ENCODE assay signal across 8 mouse cellular contexts in the genomic region with DNA sequence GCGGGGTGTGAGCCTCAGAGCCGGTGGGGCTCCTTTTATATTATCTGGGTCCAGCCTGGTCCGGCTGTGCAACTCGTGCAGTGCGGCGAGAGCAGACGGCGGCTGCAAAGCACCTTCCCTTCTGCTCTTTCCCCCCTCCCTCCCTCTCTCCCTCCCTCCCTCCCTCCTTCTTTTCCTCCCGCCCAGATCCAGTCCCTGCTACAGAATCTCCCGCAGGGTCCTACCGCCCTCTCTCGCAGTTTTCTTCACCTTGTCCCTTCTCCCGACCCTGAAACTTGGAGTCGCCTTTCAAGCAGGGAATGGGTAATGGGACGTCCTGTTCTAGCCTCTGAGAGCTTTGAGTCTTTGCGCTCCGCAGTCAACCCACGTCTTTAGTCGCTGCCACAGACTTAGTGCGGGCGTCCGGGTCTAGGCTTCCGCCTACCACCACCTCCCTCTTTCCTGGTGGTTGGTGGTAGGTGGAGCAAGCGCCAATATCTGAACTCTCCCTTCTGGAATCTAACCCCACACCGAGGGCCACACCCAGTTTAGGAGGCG. TPM values are rescaled to one million over a fixed set of nuclear protein-coding genes. Genes with fewer than 3 reads are reported as not detected.
A peak's percentile ranks its signal among the peaks of the same experiment; 100 is the strongest.
DNase-seq lines count a peak whose midpoint lies in the region; ATAC-seq and TF ChIP-seq lines count a peak whose summit lies in the region.

TSS of gene Htr1b (minus strand) at position 392 of the 537 bp plus-strand sequence.

- H3K9ac ChIP-seq in heart, embryonic 13.5 days = peak within 1 kb of the TSS; percentile 83
- peak within 1 kb of the TSS; percentile 38; the same call in 1 of the 2 replicates for H3K9ac ChIP-seq in kidney, postnatal 0 days (ENCODE audit: low read depth, low read length)
- no peak within 1 kb of the TSS for H3K9ac ChIP-seq in liver, embryonic 11.5 days (ENCODE audit: low read depth, low read length)
- peak within 1 kb of the TSS; percentile 63 for H3K9ac ChIP-seq in neural tube, embryonic 14.5 days (replicated peaks; ENCODE audit: low read depth, low read length)

- no peaks in the 10 kb centered on the region for H3K36me3 ChIP-seq in heart, embryonic 13.5 days
- H3K36me3 ChIP-seq in kidney, postnatal 0 days (ENCODE audit: insufficient read depth, low read length) = no peaks in the 10 kb centered on the region
- no peaks in the 10 kb centered on the region for H3K36me3 ChIP-seq in liver, embryonic 11.5 days (ENCODE audit: control insufficient read depth, insufficient read depth, low read length)
- no peaks in the 10 kb centered on the region for H3K36me3 ChIP-seq in neural tube, embryonic 14.5 days (ENCODE audit: control insufficient read depth, insufficient read depth, low read length)

- TF ChIP-seq CTCF in kidney, postnatal 0 days (IDR thresholded peaks at IDR 0.05; ENCODE audit: low read depth) = no peak

- H3K27me3 ChIP-seq in heart, embryonic 13.5 days (replicated peaks) = peaks cover 48% of the 10 kb centered on the region
- H3K27me3 ChIP-seq in kidney, postnatal 0 days (ENCODE audit: insufficient read depth, low read length) = peaks cover 40% of the 10 kb centered on the region
- peaks cover 44% of the 10 kb centered on the region for H3K27me3 ChIP-seq in liver, embryonic 11.5 days (replicated peaks; ENCODE audit: control insufficient read depth, insufficient read depth, low read length)
- H3K27me3 ChIP-seq in neural tube, embryonic 14.5 days (ENCODE audit: control insufficient read depth, insufficient read depth, low read length) = peaks cover 24% of the 10 kb centered on the region

- peak within 1 kb of the TSS; percentile 100 for H3K4me2 ChIP-seq in heart, embryonic 13.5 days
- peak within 1 kb of the TSS; percentile 98 for H3K4me2 ChIP-seq in kidney, postnatal 0 days (ENCODE audit: low read length)
- peak within 1 kb of the TSS; percentile 85 for H3K4me2 ChIP-seq in liver, embryonic 11.5 days
- H3K4me2 ChIP-seq in neural tube, embryonic 14.5 days (ENCODE audit: low read depth, low read length) = peak within 1 kb of the TSS; percentile 99

- H3K9me3 ChIP-seq in heart, embryonic 13.5 days = no peaks in the 10 kb centered on the region
- H3K9me3 ChIP-seq in kidney, postnatal 0 days (replicated peaks; ENCODE audit: low read length) = no peaks in the 10 kb centered on the region
- H3K9me3 ChIP-seq in liver, embryonic 11.5 days (ENCODE audit: control insufficient read depth, low read length) = no peaks in the 10 kb centered on the region
- no peaks in the 10 kb centered on the region for H3K9me3 ChIP-seq in neural tube, embryonic 14.5 days (ENCODE audit: control insufficient read depth, low read length)

- peak; percentile 14 for DNase-seq in layer of hippocampus, adult 11-12 months (ENCODE audit: low spot score)
- no peak for DNase-seq in layer of hippocampus, adult 9-10 months (ENCODE audit: low spot score)
- peak; percentile 62 for DNase-seq in embryo, embryonic 10 days (ENCODE audit: low spot score)
- peak; percentile 51 for DNase-seq in kidney, postnatal 0 days (ENCODE audit: low spot score)
- peak; percentile 38 for DNase-seq in liver, embryonic 11.5 days (ENCODE audit: low spot score)
- no peak for DNase-seq in gastrocnemius, adult 18-20 months (ENCODE audit: low spot score)

- under 1% methylated on average over 25 of the region's 26 CpGs for WGBS in heart, embryonic 13.5 days
- WGBS in kidney, postnatal 0 days = 0% methylated on average over 25 of the region's 26 CpGs
- WGBS in liver, embryonic 11.5 days = under 1% methylated on average over 26 of the region's 26 CpGs
- WGBS in neural tube, embryonic 14.5 days = under 1% methylated on average over 23 of the region's 26 CpGs

- ATAC-seq in heart, embryonic 13.5 days (ENCODE audit: extremely low read depth, insufficient number of reproducible peaks, low FRiP score, low TSS enrichment) = peak; percentile 47
- peak; percentile 66 for ATAC-seq in kidney, postnatal 0 days (replicated peaks; ENCODE audit: low FRiP score, low read depth)
- ATAC-seq in liver, embryonic 11.5 days (replicated peaks; ENCODE audit: low FRiP score) = peak; percentile 53
- ATAC-seq in neural tube, embryonic 14.5 days (ENCODE audit: low read depth) = peak; percentile 82

- peaks cover 21% of the 10 kb centered on the region for H3K4me1 ChIP-seq in heart, embryonic 13.5 days
- H3K4me1 ChIP-seq in kidney, postnatal 0 days (replicated peaks; ENCODE audit: insufficient read depth, low read length) = 0 out of 2 replicates have a peak, but pooled peaks cover 8% of the 10 kb centered on the region
- H3K4me1 ChIP-seq in liver, embryonic 11.5 days (replicated peaks; ENCODE audit: control insufficient read depth, insufficient read depth, low read length) = 0 out of 2 replicates have a peak, but pooled peaks cover 2% of the 10 kb centered on the region
- H3K4me1 ChIP-seq in neural tube, embryonic 14.5 days (ENCODE audit: control insufficient read depth, insufficient read depth, low read length) = peaks cover 8% of the 10 kb centered on the region; the same call in 1 of the 2 replicates

- H3K27ac ChIP-seq in heart, embryonic 13.5 days (replicated peaks) = 0 out of 2 replicates have a peak within 1 kb of the TSS, but pooled peaks have one; percentile 32
- H3K27ac ChIP-seq in kidney, postnatal 0 days = no peak within 1 kb of the TSS
- H3K27ac ChIP-seq in liver, embryonic 11.5 days (ENCODE audit: low read depth, low read length) = no peak within 1 kb of the TSS
- peak within 1 kb of the TSS; percentile 34; the same call in 1 of the 2 replicates for H3K27ac ChIP-seq in neural tube, embryonic 14.5 days (ENCODE audit: low read depth, low read length)

- H3K4me3 ChIP-seq in heart, embryonic 13.5 days = peak within 1 kb of the TSS; percentile 80
- H3K4me3 ChIP-seq in kidney, postnatal 0 days (replicated peaks; ENCODE audit: low read depth, low read length) = peak within 1 kb of the TSS; percentile 55
- peak within 1 kb of the TSS; percentile 53 for H3K4me3 ChIP-seq in liver, embryonic 11.5 days (ENCODE audit: low read depth, low read length)
- peak within 1 kb of the TSS; percentile 80 for H3K4me3 ChIP-seq in neural tube, embryonic 14.5 days (ENCODE audit: low read depth, low read length)

RNA-seq across cellular contexts. Expression of gene Htr1b, which starts in this region (rescaled TPM):
- polyA plus RNA-seq in heart, embryonic 13.5 days (2015; fragmentation: Nextera tagmentation; extraction: Ambion mirVana) = 0.73 and 0.84 TPM in 2 replicates
- 0.11 and 0.17 TPM in 2 replicates for polyA plus RNA-seq in kidney, postnatal 0 days (2015; fragmentation: Nextera tagmentation; extraction: Ambion mirVana)
- 0.29 and 0.40 TPM in 2 replicates for polyA plus RNA-seq in liver, embryonic 11.5 days (2014; fragmentation: Nextera tagmentation; extraction: Ambion mirVana)
- polyA plus RNA-seq in neural tube, embryonic 14.5 days (2014; fragmentation: Nextera tagmentation; extraction: Ambion mirVana) = 2.7 and 3.1 TPM in 2 replicates
- total RNA-seq in gastrocnemius, adult 18-20 months (2021) = under 1 TPM; 0.16 to 0.21 TPM

Comparison
In these comparisons a context has a peak if more than half of its experiments do, and no peak if none do; other contexts are left out.
1. DNase-seq: peak in layer of hippocampus, adult 11-12 months (single experiment) and embryo, embryonic 10 days (single experiment); none in layer of hippocampus, adult 9-10 months (single experiment) and gastrocnemius, adult 18-20 months (single experiment).
2. Peak in ATAC-seq, H3K4me3 ChIP-seq, H3K27ac ChIP-seq, H3K9ac ChIP-seq and H3K4me2 ChIP-seq in heart, embryonic 13.5 days; RNA of the gene not detected or under 1 TPM.
3. Peak in DNase-seq, ATAC-seq, H3K4me3 ChIP-seq, H3K9ac ChIP-seq and H3K4me2 ChIP-seq in kidney, postnatal 0 days; RNA of the gene not detected or under 1 TPM.
4. Peak in DNase-seq, ATAC-seq, H3K4me3 ChIP-seq and H3K4me2 ChIP-seq in liver, embryonic 11.5 days; RNA of the gene not detected or under 1 TPM.
5. Peak in every context shown above with its lines, with median percentiles within 50 percentile points of each other: ATAC-seq, H3K4me2 ChIP-seq and H3K4me3 ChIP-seq.